Mouse (Mus musculus): ENCODE data around the gene Cdc25b.

Gene Cdc25b

GRCm38 (mm10) chr2:131148353-131149253, 38.1 kb upstream of the Cdc25b start:
- TF ChIP-seq GATA4 (IDR thresholded peaks at IDR 0.05; ENCODE audit: insufficient replicate concordance, low read length), result no peak; the same call in 1 of the 2 replicates

DNA sequence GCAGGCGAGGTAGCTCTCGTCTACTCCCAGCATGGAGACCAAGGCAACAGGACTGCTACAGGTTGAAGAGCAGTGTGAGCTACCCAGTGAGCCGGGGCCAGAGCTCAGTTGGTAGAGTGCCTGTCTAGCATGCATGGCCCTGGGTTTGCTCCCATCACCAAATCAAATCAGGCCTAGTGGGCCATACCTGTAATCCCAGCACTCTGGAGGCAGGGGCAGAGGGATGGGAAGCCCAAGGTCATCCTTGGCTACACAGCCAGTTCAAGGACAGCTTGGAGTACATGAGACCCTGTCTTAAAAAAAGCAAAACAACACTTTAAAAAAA, 37.5 kb upstream of the Cdc25b start:
- no peak for TF ChIP-seq GATA4 (IDR thresholded peaks at IDR 0.05; ENCODE audit: insufficient replicate concordance, low read length)

GRCm38 (mm10) chr2:131152166-131152730, 34.5 kb upstream of the Cdc25b start:
- TF ChIP-seq GATA4 (IDR thresholded peaks at IDR 0.05; ENCODE audit: insufficient replicate concordance, low read length), result no peak

DNA sequence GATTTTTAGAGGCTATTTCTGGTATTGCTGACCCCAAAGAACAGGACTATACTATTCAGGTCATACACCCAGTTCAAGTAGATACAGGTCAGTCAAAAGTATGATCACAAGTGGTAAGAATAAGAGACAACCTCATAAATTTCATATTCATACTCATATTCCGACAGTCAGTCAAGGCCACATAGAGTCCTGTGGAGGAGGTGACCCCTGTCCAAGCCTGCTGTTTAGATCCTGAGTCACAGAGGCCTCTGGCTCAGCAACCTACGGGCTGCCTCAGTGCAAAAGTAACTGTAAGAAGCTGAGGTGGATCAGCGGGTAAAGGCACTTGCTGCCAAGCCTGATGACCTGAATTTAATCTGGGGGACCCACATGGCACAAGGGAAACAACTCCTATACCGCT, 32.7 kb upstream of the Cdc25b start:
- TF ChIP-seq GATA4 (IDR thresholded peaks at IDR 0.05; ENCODE audit: insufficient replicate concordance, low read length), result no peak

GRCm38 (mm10) chr2:131156987-131157386, 29.8 kb upstream of the Cdc25b start:
- TF ChIP-seq GATA4 (IDR thresholded peaks at IDR 0.05; ENCODE audit: insufficient replicate concordance, low read length), result no peak

DNA sequence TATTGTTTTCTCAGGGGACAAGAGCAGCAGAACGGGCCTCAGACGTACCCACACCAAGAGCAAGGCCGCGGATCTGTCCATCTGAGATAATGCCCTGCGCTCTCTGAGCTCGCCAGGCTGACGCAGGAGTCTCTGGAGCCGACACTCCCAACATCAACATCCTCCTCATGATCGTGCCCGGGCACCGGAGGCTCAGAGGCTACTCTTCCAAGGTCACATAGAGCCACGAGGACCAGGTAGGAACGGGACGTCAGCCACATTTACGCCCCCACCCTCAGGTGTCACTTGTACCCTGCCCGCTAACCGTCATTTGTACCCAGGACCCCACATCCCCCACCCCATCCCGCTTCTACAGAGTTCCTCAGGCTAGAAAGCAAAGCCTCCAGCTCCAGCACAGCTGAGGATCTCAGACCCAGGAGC, 27.2 kb upstream of the Cdc25b start:
- TF ChIP-seq GATA4 (IDR thresholded peaks at IDR 0.05; ENCODE audit: insufficient replicate concordance, low read length), result no peak

DNA sequence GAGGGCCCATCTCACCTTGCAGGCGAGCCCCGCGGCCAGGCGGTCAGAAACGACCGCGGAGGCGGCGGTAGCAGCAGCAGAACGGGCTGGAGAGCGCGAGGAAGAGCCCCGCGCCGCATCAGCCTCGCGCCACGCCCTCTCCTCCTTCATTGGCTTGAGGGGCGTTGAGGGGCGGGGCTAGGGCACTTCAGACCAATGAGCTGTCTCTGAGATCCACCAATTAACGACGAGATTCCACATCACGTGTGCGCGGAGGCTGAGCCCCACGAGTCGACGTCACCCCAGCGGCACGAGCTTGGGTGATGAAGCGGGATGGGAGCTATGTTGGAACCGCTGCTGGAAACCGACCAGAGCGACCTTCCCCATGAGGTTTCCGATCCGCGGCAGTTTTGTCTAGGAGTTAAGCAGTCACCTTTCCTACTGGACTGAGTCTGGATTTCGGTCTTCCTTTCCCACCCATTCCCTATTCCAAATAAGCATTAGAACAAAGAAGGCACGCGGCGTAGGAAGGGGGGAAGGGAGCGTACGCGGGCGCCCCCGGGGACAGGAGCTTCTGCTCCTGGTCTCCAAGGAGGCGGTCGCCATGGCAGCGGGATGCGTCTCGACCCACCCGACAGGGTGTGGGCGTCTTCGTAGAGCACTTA, 26.7 kb upstream of the Cdc25b start, which contains the start of gene 1700037H04Rik:
TSS of gene 1700037H04Rik (minus strand) at position 144 of the 644 bp plus-strand sequence.
- no peak for TF ChIP-seq GATA4 (IDR thresholded peaks at IDR 0.05; ENCODE audit: insufficient replicate concordance, low read length)

DNA sequence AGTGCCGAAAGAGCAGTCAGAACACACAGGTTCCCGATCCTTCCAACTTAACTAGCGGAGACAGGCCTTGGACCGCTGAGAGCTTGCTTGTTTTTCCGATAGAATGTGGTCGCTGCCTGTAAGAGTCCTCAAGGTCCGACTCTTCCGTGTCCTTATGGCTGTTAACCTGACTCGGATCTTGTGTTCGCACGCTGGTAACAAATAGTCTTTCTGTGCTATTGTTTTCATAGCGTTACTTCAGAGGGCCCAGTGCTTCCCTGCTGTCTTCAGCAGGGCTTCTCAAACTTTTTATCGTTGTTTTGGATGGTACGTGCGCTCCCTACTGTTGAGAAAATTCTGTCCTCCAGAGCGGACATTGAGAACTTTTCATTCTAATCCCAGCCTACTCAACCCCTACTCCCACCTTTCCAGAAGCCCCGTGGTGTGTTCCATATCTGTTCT, 26.1 kb upstream of the Cdc25b start:
- TF ChIP-seq GATA4 (IDR thresholded peaks at IDR 0.05; ENCODE audit: insufficient replicate concordance, low read length), result no peak

DNA sequence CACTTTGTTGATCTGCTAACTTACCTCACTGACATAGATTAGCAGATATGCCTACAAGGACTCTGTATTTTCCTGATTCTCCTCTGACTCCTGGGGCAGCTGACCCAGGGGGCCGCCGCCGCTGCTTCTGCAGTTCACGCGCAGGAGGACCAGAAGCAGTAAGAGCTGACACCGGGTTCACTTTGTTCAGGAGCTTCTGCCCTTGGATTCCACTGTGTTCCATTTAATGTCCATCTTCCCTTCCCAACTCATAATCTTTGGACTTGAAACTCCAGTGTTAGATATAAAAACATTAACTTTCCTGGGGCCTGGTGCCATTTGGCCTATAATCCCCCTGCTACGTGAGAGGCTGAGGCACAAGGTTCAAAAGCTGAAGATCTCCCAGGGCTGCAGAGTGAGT, 22.8 kb upstream of the Cdc25b start:
- peak; percentile 9; the same call in 1 of the 2 replicates for TF ChIP-seq GATA4 (IDR thresholded peaks at IDR 0.05; ENCODE audit: insufficient replicate concordance, low read length)

GRCm38 (mm10) chr2:131166172-131166571, 20.6 kb upstream of the Cdc25b start:
- no peak for TF ChIP-seq GATA4 (IDR thresholded peaks at IDR 0.05; ENCODE audit: insufficient replicate concordance, low read length)

DNA sequence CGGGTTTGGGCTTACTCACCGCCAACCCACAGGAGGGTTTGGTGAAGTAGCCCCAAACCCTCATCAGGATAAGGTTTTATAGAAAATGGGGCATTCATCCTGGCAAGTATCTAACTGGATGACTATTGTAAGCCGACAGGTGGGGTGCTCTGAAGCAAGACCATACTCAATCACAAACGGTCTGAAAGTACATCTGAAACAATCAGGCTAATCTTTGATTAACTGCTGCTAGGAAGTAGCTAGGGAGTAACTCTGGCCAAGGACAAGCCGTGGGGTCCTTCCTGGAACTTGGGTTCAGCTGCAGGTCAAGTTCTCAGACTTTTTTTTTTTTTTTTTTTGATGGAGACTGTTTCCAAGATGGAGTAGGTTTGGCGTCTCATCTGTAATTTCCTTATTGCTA, 18.8 kb upstream of the Cdc25b start:
- no peak for TF ChIP-seq GATA4 (IDR thresholded peaks at IDR 0.05; ENCODE audit: insufficient replicate concordance, low read length)

- TF ChIP-seq GATA4 (IDR thresholded peaks at IDR 0.05; ENCODE audit: insufficient replicate concordance, low read length), result no peak; the same call in 1 of the 2 replicates
These were observed 17.8 kb upstream of the Cdc25b start for GRCm38 (mm10) chr2:131168914-131169313.

DNA sequence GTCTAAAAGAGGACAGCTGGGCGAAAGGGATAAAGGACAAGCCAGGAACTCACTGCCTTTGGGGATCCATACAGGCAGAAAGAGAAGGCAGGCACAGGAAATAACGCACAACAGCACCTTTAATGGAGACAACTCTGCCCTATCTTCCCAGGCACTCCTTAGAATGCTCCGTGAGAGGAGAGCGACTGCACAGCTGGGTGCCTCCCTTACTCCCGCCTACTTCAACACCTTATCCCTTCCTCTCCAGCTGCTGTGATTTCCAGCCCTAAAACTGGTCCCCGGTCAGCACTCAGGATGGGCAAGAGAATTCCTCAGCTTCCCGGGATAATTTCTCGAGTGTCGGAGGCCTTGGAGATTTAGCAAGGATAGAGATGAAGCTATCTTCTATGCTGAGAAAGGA, 15.8 kb upstream of the Cdc25b start:
- TF ChIP-seq GATA4 (IDR thresholded peaks at IDR 0.05; ENCODE audit: insufficient replicate concordance, low read length), result no peak

DNA sequence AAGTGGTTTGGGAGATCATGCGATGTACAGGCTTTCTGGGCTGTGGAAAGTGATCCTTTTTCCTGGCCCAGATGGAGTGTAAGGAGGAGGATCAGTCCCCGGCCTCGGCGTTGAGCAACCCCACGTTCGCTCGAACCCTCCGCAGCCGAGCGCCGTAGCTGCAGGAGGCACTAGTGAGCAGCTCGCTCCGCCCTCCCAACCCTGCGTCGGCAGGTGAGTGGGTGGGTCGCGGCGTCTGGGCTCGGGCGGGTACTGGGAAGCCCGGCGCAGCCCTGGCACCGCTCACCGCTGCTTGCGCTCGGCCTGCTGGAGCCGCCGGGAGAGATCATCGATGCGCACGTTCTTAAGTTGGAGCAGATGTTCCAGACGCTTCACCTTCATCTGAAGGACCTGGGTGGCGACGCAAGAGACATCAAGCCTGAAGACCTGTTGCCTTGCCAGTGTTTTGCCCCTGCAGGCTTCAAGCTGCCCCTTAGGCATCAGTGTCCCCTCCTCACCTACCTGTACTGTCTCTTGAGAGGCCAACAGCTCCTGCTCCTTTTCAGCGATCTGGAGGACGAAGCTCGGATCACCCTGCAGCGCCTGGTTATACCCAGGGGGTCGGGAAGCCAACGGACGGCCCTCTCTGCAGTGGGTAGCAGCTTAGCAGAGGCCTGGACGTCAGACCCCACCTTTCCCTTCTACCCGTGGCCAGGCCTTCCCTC, 15.2 kb upstream of the Cdc25b start:
- no peak for TF ChIP-seq GATA4 (IDR thresholded peaks at IDR 0.05; ENCODE audit: insufficient replicate concordance, low read length)

DNA sequence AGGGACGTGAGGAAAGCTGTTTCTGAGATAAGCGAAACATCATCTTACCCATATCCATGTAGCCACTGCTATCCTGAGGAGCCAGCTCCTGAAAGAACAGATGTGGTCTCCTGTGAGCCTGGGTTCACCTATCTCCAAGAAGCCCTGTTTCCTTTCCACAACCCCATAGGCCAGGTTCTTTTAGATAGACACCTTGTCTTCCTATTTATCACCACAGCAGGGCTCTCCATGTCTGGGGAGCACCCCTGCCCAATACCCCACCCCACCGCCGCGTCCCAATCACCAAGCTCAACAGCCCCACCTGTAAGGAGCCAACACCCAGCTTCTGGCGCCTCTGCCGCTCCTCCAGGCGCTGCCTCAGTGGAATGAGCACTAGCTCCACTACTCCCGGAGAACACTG, 14.4 kb upstream of the Cdc25b start:
- TF ChIP-seq GATA4 (IDR thresholded peaks at IDR 0.05; ENCODE audit: insufficient replicate concordance, low read length), result no peak

Data from liver, adult (tissue).